Mouse (Mus musculus): ENCODE measurements around the gene Rab40b. TPM values are rescaled to one million over a fixed set of nuclear protein-coding genes. Genes with fewer than 3 reads are reported as not detected.
A peak's percentile ranks its signal among the peaks of the same experiment; 100 is the strongest.
"Not testable (repeated sequence)": the region's sequence is repeated elsewhere in the genome, so short reads cannot be mapped to it uniquely, and the experiment has no call there.

The Rab40b gene
- total RNA-seq, 2 experiments from 2014 or later: 0.19 TPM; not detected in 1

DNA sequence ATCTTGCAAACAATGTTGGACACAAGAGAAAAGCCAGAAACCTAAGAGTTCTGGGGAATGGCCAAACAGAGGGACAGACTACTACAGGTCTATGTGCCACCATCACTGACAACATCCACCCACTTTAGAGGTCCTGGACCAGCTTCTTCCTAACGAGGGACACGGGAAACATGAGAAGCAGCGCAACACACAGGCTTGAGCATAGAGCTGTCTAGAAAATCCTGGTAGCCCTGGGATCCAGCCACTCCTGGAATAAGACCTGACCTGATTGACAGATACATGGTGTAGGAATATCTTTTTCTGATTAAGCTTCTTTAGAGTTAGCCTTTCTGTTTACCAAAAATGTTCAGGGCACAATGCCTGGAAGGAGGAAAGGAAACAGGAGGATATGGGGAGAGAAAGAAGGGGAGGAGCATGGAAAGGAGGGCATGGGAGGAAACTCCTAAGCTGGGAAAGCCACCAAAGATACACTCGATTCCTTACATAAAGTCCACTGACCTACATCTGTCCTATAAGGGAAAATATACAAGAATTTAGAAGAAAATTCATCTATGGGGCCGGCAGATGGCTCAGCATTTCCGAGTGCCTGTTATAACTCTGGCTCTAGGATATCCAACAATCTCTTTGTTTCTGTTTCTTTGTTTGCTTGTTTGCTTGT lies 17.6 kb downstream of the Rab40b start:
- ATAC-seq (replicated peaks; ENCODE audit: low FRiP score, low TSS enrichment, poor library complexity, severe bottlenecking): no peak

DNA sequence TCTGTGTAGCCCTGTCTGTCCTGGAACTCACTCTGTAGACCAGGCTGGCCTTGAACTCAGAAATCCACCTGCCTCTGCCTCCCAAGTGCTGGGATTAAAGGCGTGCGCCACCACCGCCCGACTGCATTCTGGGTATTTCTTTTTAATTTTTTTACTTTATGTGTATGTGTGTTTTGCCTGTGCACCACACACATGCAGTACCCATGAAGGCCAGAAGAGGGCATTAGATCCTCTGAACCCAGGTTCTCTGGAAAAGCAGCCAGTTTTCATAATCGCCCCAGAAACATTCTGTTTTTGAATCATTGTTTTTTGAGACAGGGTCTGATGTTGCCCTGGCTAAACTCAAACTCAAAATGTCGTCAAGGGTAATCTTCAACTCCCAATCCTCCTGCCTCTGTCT lies 18.4 kb downstream of the Rab40b start:
- no peak for ATAC-seq (replicated peaks; ENCODE audit: low FRiP score, low TSS enrichment, poor library complexity, severe bottlenecking)

DNA sequence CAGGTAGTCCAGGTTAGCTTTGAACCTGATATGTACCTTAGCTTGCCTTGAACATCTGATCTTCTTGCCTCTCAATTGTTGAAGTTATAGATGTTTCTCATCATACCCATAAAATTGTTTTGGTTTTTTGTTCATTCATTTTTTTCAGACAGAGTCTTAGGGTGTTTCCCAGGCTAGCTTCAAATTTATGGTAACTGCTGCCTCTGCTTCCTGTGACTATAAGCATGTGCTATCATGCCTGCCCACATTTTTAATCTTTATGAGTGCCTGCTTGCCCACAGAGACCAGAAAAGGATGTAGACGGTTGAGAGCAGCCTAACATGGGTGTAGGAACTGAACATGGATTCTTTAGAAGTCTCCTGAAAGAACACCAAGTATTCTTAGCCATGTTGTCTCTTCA lies 19.3 kb downstream of the Rab40b start:
- peak; percentile 87 for ATAC-seq (replicated peaks; ENCODE audit: low FRiP score, low TSS enrichment, poor library complexity, severe bottlenecking)

DNA sequence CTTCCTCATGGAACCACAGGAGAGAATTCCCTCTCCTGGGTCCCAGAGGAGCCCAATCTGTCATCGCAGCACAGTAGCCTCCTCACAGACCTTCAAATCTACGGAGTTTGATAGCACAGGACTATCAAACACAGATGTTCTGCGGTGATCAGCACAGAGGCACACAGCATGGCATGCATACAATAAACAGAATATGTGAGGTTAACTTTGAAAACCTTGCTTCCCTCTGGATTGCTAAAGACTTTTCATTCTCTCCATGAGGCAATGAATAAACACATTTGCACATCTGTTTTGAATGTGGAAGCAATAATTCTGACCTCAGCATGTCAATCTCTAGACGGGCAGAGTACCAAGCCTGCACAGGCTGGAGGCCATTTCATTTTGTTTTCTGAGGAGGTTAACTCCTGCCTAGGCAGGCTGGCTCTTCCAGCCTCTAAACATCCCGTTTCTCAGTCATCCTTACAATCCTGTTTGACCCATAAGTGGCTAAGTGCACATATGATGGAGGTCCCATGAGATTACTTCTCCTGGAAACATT lies 20.8 kb downstream of the Rab40b start:
- no peak for ATAC-seq (replicated peaks; ENCODE audit: low FRiP score, low TSS enrichment, poor library complexity, severe bottlenecking)

DNA sequence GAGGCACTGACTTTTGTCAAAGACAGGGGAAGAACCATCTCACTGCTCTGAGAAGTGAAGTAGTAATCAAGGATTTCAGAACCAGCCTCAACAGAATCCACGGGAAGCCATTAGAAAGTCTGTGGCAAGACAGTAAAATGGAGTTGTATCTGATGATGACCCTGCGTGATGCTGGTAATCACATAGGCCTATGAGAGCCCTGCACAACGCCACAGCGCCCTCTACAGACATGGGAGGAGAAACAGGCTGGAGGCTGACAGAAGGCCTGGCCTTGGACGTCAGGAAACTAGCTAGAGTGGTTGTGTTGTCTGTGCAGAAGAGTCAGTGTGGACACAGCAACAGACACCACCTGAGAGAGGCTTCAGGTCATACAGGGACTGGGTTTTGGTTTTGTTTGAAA lies 25.8 kb downstream of the Rab40b start:
- peak; percentile 91 for ATAC-seq (replicated peaks; ENCODE audit: low FRiP score, low TSS enrichment, poor library complexity, severe bottlenecking)

DNA sequence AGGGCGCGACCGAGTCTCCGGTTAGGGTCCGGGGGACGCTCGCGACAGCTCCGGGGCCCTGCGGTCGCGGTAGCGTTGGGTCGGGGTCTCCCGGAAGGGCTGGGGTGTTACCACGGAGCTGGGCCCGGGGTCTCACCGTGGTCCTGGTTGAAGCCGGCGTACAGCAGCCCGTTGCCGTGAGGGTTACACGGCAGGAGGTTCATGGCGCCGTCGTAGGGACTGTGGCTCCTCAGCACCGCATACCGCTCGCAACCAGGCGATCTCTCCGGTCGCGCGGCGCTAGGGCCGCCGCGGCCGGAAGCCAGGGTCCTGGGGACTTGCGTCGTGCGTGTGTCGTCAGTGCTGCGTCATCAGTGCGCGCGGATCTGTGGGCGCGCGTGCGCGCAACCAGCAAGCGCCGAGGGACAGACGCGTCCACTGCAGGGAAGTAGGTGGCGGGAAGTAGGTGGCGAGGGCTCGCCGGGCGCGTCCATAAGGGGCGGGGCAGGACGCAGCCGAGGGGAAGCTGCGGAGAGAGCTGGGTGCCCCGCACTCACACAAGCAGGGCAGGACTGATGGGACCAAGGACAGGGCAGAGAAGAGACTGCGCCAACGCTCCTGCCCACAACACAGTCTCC lies 33.9 kb downstream of the Rab40b start, which contains the start of gene Wdr45b:
TSS of gene Wdr45b (minus strand) at position 355 of the 617 bp plus-strand sequence.
- peak; percentile 94 for ATAC-seq (replicated peaks; ENCODE audit: low FRiP score, low TSS enrichment, poor library complexity, severe bottlenecking)

DNA sequence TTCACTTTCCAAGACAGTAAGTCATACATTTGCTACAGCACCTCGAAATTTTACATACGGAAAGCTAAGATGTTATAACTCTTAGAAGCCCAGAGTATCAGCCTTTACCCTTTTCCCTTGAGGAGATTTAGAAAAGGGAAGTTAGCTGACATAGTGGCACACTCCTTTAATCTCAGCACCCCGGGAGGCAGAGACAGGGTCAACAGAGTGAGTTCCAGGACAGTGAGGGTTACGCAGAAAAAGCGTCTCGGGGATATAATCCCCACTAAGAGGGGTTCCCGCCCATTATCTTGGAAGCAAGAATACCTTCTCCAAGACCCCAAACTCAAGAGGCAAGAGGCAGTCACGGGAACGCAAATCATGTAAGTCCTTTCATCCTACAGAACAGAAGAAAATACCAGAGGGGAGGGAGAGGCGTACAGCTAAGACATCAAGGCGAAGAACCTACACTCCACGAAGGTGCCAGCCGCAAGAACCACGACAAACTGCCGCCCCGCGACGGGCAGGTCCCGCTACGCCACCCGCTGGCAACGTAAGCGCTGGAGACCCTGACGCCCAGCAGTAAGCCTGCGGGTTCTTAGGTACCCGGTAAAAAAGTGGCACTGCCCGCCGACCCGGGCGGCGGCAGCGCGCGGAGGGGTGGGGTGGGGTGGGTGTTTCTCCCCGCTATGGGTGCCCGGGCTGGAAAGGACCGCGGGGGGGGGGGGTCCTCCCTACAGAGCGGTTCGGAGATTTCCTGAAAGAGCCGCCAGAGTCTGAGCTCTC lies 34.5 kb downstream of the Rab40b start:
- ATAC-seq (replicated peaks; ENCODE audit: low FRiP score, low TSS enrichment, poor library complexity, severe bottlenecking): 0 out of 2 replicates have a peak, but pooled peaks have one; percentile 33

DNA sequence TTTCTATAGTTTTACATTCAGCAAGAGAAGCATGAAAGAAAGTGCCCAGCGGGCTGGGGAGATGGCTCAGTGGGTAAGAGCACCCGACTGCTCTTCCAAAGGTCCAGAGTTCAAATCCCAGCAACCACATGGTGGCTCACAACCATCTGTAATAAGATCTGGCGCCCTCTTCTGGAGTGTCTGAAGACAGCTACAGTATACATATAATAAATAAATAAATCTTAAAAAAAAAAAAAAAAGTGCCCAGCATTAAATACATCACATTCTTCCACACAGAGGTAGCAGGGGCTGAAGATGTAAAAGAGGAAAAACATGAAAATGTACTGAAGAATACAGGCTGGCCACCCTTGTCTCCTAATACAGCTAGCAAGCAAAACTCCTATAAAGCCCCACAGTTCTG lies 39.3 kb downstream of the Rab40b start:
- ATAC-seq (replicated peaks; ENCODE audit: low FRiP score, low TSS enrichment, poor library complexity, severe bottlenecking): not testable (repeated sequence)

DNA sequence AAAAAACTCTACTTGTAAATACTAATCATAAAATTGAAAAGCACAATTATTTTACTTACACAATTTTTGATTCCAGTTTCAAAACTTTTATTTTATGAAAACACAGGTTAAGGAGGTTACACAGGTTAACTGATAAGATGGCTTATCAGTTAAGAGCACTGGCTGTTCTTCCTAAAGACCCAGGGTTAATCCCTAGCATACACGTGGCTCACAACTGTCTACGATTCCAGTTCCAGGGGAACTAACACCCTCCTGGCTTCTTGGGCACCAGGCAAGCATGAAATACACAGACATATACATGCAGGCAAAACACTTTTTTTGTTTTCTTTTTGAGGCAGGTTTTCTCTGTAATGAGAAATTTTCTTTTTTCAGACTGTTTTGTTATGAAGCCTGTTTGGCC lies 39.9 kb downstream of the Rab40b start:
- no peak for ATAC-seq (replicated peaks; ENCODE audit: low FRiP score, low TSS enrichment, poor library complexity, severe bottlenecking)

DNA sequence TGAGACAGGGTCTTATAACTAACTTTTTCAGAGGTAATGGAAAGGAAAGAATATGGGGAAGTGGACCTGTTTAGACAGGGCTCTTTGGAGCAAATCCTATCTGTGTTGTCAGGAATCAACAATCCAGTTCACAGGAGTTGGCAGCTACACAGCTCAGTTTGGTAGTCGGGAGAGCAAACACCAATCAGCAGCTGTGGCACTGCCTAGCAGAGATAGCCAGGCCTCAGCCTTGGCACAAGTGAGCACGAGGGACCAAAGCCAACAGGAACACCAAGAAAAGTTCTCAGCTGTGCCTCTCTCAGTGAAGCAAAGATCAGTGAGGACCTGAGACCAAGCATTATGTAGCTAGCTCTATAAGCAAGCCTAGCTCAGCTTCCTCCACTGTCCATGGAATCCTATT lies 41.0 kb downstream of the Rab40b start:
- peak; percentile 89 for ATAC-seq (replicated peaks; ENCODE audit: low FRiP score, low TSS enrichment, poor library complexity, severe bottlenecking)

DNA sequence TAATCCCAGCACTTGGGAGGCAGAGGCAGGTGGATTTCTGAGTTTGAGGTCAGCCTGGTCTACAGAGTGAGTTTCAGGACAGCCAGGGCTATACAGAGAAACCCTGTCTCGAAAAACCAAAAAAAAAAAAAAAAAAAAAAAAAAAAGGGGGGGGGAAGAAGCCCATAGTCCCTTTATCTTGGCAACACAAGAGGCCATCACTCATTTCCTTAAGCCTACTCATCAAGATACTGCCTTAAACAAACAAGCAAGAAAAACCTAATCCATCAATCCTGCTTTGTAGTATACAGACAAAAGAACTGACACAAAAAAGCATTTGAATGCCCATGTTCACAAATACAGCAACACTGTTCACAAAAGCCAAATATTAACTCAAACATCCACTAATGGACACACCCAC lies 45.6 kb downstream of the Rab40b start:
- 0 out of 2 replicates have a peak, but pooled peaks have one; percentile 51 for ATAC-seq (replicated peaks; ENCODE audit: low FRiP score, low TSS enrichment, poor library complexity, severe bottlenecking)

DNA sequence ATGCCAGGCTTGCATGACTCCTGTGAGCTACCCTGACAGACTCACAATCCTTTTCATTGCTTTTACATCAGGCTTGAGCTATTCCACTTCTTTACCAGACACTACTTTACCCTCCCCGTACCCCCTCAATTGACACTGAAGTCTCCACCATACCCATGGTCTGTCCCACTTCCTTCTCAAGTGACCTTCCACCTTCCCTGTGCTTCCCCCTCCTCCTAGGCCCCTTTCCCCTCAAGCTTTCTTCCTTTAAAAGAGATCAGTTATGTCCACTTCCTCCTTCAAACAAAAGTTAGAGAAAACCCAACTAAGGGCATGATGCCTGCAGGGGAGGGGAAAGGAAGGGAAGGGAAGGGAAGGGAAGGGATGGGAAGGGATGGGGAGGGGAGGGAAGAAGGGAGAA lies 47.8 kb downstream of the Rab40b start:
- ATAC-seq (replicated peaks; ENCODE audit: low FRiP score, low TSS enrichment, poor library complexity, severe bottlenecking): no peak

DNA sequence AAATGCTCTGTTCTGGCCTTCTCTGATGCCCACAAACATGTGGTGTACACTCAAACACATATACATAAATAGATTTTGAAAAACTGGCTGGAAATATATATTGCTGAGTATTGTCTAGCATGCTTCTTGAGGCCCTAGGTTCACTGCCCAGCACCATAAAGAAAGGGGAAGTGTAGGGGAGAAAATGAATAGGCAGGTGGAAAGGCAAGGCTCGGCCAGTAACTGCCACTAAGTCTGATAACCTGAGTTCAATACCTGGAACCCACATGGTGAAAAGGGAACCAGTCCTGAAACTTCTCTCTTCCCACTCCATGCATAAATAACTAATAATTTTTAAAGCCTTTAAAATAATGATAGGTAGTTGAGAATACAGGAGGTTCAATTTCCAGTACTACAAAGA lies 48.4 kb downstream of the Rab40b start:
- ATAC-seq (replicated peaks; ENCODE audit: low FRiP score, low TSS enrichment, poor library complexity, severe bottlenecking): no peak

DNA sequence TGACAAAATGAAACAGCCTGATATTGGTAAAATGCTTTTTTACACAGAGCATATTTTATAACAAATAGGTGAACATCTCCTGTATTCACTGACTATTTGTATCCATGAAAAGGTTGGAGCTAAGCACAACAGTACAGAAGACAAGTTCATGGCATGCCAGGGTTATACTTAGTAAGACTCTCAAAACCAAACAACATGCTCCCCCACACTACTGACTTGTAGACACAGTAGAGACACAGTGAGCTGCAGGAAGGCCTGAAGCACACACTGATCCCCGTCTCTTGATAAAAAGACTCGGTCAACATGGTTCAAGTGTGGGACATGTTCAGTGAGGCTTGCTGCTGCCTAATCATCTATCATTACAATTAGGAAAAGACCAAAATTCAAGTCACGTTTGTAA lies 56.4 kb downstream of the Rab40b start:
- no peak for ATAC-seq (replicated peaks; ENCODE audit: low FRiP score, low TSS enrichment, poor library complexity, severe bottlenecking)

DNA sequence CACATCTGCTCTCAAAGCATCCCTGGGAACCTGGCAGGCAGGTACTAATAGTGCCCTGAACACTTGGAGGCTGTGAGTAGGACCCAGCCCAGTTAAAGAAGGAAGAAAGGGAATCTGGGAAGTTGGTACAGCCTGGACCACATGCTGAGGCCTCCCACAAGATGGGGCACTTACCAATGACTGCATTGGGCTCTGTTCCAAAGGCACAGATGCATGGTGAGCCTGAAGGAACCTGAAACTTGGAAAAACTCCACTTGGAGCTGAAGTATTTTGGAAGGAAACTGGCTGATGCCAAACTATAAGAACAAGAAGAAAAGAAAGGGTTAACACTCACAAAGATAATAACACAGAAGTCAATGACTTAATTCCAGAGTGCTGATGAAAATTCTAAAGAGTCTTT lies 59.4 kb downstream of the Rab40b start:
- ATAC-seq (replicated peaks; ENCODE audit: low FRiP score, low TSS enrichment, poor library complexity, severe bottlenecking): no peak

DNA sequence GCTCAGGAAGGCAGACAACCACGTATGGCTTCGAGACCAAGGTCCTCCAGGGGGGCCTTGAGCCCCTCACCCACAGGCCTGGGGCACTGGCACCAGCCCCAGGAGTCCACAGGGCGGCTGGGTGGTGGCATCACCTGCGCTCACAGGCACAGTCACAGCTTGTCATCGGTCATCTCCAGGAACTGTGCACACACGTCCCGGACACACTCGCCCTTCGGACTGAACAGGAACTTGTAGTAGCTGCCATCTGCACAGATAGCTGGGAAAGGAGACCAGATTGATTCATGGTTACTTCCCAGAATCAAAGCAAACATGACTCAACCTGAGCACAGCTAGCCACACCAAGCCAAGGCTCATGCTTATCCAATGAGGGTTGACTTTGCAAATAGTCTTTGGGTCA lies 59.8 kb downstream of the Rab40b start:
- no peak for ATAC-seq (replicated peaks; ENCODE audit: low FRiP score, low TSS enrichment, poor library complexity, severe bottlenecking)

DNA sequence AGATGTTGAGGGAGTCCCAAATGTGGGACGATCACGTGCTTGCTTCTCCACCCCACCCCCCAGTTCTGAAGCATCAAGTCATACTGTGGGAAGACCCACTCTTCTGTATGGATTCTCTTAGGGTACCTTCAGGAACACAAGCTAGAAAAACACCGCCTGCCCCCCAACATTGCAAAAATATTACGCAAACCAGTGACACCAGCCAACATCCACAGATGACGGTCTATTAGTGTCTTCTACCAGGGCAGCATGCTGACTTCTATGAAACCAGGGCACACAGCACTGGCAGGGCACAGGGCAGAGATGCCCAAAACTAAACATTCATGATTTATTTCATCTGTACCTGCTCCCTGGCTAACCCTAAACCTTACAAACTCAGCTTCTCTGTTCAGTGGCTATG lies 61.4 kb downstream of the Rab40b start:
- no peak for ATAC-seq (replicated peaks; ENCODE audit: low FRiP score, low TSS enrichment, poor library complexity, severe bottlenecking)

DNA sequence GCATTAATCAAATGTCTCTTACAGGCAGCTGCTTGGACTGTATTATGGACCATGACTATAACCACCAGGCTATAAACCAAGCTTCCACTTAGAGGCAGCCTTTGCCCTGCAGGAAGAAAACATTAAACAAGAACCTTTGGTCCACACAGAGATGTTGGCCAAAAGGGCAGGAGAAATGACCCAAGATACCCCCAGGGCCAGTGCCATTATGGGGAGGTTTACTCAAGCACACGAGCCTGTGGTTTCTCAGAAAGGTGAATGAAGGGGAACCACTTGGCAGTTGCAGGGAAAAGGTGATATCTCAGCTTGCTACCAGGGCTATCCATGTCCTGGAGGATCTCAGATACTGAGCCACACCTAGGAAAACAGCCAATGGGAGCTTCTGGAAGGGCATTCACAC lies 62.0 kb downstream of the Rab40b start:
- no peak for ATAC-seq (replicated peaks; ENCODE audit: low FRiP score, low TSS enrichment, poor library complexity, severe bottlenecking)

DNA sequence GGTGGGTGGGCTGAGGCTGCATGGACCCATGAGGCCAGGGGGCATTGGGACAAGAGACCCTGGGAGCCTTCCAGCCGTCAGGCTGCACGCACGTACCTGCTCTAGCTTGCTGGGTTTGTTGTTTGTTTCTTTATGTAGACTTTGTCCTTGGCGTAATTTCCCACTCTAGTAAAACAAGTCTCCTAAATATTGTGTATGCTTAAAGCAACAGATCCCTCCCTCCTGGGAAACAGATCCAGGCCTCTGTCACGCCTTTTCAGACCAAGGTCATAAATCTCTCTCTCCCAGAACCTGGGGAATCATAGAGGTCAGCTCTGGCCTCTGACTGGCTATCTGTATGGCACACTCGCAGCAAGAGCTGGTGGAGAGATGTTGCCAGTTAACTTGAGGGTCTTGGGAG lies 80.3 kb downstream of the Rab40b start:
- ATAC-seq (replicated peaks; ENCODE audit: low FRiP score, low TSS enrichment, poor library complexity, severe bottlenecking): not testable (repeated sequence)

DNA sequence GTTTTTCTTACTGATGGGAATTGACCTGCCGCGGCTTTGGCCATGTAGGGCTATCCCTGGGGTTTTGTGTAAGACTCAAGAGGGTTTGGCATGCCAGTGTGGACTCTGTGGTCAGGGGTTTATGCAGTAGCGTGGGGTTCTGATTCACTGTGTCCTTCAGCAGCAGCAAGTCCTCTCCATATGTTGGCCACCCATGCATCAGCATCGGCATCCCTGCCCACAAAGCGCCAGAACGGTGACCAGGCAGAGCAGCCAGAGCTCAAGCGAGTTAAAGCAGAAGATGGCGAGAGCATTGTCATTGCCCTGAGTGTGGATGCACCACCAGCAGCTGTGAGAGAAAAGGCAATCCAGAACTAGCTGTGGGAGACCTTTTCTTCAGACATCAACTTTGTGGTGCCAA lies 81.4 kb downstream of the Rab40b start:
- ATAC-seq (replicated peaks; ENCODE audit: low FRiP score, low TSS enrichment, poor library complexity, severe bottlenecking): no peak

Data from megakaryocyte-erythroid progenitor cell, adult 5-6 weeks (primary cell).